Comparison of ENCODE assay signal across 14 mouse cellular contexts in genomic region chr11:95516491-95516911, GRCm38 (mm10). TPM values are rescaled to one million over a fixed set of nuclear protein-coding genes. Genes with fewer than 3 reads are reported as not detected.
DNase-seq lines count a peak whose midpoint lies in the region; ATAC-seq and TF ChIP-seq lines count a peak whose summit lies in the region.
"Had no signal": no experiment of that assay in that cellular context is flagged by ENCODE, and none has a peak within 500 bp of the region (broad histone marks: within the 10 kb centered on the region; RNA-seq: fewer than 3 reads in every experiment).

No protein-coding gene starts in this region.

- TF ChIP-seq CTCF in gastrocnemius, adult 2 months (IDR thresholded peaks at IDR 0.05) = no peak

- H3K27ac ChIP-seq in neural tube, embryonic 15.5 days (replicated peaks) = no peak overlapping the region
- peak overlapping the region; percentile 71 for H3K27ac ChIP-seq in forebrain, embryonic 16.5 days (ENCODE audit: low read length)
- no peak overlapping the region for H3K27ac ChIP-seq in neural tube, embryonic 13.5 days (replicated peaks)
- no peak overlapping the region for H3K27ac ChIP-seq in gastrocnemius, adult 2 months
- H3K27ac ChIP-seq: macrophage had no signal

- ATAC-seq in neural tube, embryonic 15.5 days (ENCODE audit: low FRiP score) = no peak
- ATAC-seq in forebrain, embryonic 16.5 days = no peak
- ATAC-seq in neural tube, embryonic 13.5 days (ENCODE audit: low read depth) = no peak

- DNase-seq in cerebellum, postnatal 10 days = peak; percentile 49 to 64
- DNase-seq in cerebellum, adult 18-20 months = no peak
- peak; percentile 70 for DNase-seq in neural tube, embryonic 10.5 days (ENCODE audit: extremely low spot score, low spot score)
- no peak for DNase-seq in gastrocnemius, adult 2 months
- no peak for DNase-seq in urinary bladder, postnatal 10 days (ENCODE audit: low spot score)
- DNase-seq: adrenal gland, adult 2 months; gastrocnemius, postnatal 25 days; spleen, adult 18-20 months; thymus, adult 18-20 months had no signal

- H3K4me3 ChIP-seq in neural tube, embryonic 15.5 days (replicated peaks) = no peak overlapping the region
- no peak overlapping the region for H3K4me3 ChIP-seq in forebrain, embryonic 16.5 days (replicated peaks; ENCODE audit: low read length)
- no peak overlapping the region for H3K4me3 ChIP-seq in neural tube, embryonic 13.5 days
- H3K4me3 ChIP-seq in gastrocnemius, adult 2 months = no peak overlapping the region

- no peaks in the 10 kb centered on the region for H3K36me3 ChIP-seq in neural tube, embryonic 15.5 days
- no peaks in the 10 kb centered on the region for H3K36me3 ChIP-seq in forebrain, embryonic 16.5 days (ENCODE audit: control insufficient read depth, insufficient read depth)
- H3K36me3 ChIP-seq in neural tube, embryonic 13.5 days = no peaks in the 10 kb centered on the region

- 5% methylated on average over 5 of the region's 5 CpGs for WGBS in neural tube, embryonic 15.5 days
- WGBS in forebrain, embryonic 16.5 days = 4% methylated on average over 5 of the region's 5 CpGs
- WGBS in neural tube, embryonic 13.5 days = 4% methylated on average over 5 of the region's 5 CpGs

- no peak overlapping the region for H3K4me2 ChIP-seq in neural tube, embryonic 15.5 days
- H3K4me2 ChIP-seq in forebrain, embryonic 16.5 days (ENCODE audit: low read length) = no peak overlapping the region
- no peak overlapping the region for H3K4me2 ChIP-seq in neural tube, embryonic 13.5 days

- no peak overlapping the region for H3K9ac ChIP-seq in neural tube, embryonic 15.5 days (replicated peaks)
- H3K9ac ChIP-seq in forebrain, embryonic 16.5 days (replicated peaks; ENCODE audit: low read depth, low read length) = no peak overlapping the region; the same call in 1 of the 2 replicates
- H3K9ac ChIP-seq in neural tube, embryonic 13.5 days = peak overlapping the region; percentile 44; the same call in 1 of the 2 replicates

- intact Hi-C loops in gastrocnemius, adult 2 months (cut with DNase I) = no loop called here

- H3K27me3 ChIP-seq in neural tube, embryonic 15.5 days (replicated peaks) = peaks cover 48% of the 10 kb centered on the region
- H3K27me3 ChIP-seq in forebrain, embryonic 16.5 days (replicated peaks; ENCODE audit: control insufficient read depth, insufficient read depth, low read length) = peaks cover 21% of the 10 kb centered on the region
- H3K27me3 ChIP-seq in neural tube, embryonic 13.5 days = peaks cover 47% of the 10 kb centered on the region

- no peaks in the 10 kb centered on the region for H3K9me3 ChIP-seq in neural tube, embryonic 15.5 days (replicated peaks)
- no peaks in the 10 kb centered on the region for H3K9me3 ChIP-seq in forebrain, embryonic 16.5 days (ENCODE audit: control insufficient read depth, low read length)
- no peaks in the 10 kb centered on the region for H3K9me3 ChIP-seq in neural tube, embryonic 13.5 days

- H3K4me1 ChIP-seq in neural tube, embryonic 15.5 days = peaks cover 48% of the 10 kb centered on the region
- peaks cover 50% of the 10 kb centered on the region for H3K4me1 ChIP-seq in forebrain, embryonic 16.5 days (replicated peaks; ENCODE audit: control insufficient read depth, insufficient read depth, low read length)
- H3K4me1 ChIP-seq in neural tube, embryonic 13.5 days (replicated peaks) = peaks cover 64% of the 10 kb centered on the region

RNA-seq across cellular contexts. Expression of gene Nxph3, which starts 2.1 kb away (rescaled TPM):
- 1.8 and 2.0 TPM in 2 replicates for polyA plus RNA-seq in neural tube, embryonic 15.5 days (2015; fragmentation: Nextera tagmentation; extraction: Ambion mirVana)
- polyA plus RNA-seq in forebrain, embryonic 16.5 days (2015; fragmentation: Nextera tagmentation; extraction: Ambion mirVana) = 7.5 and 7.6 TPM in 2 replicates
- 0.74 and 0.79 TPM in 2 replicates for polyA plus RNA-seq in neural tube, embryonic 13.5 days (2015; fragmentation: Nextera tagmentation; extraction: Ambion mirVana)
- total RNA-seq in gastrocnemius, adult 2 months (2021) = under 1 TPM; 0.20 to 0.23 TPM
- total RNA-seq: liver, adult 2 months had no signal
- polyA plus RNA-seq: macrophage had no signal

Comparison
In these comparisons a context has a peak if more than half of its experiments do, and no peak if none do; other contexts are left out.
1. DNase-seq: peak in cerebellum, postnatal 10 days (2 of 2) and neural tube, embryonic 10.5 days (single experiment); none in cerebellum, adult 18-20 months (0 of 2), gastrocnemius, adult 2 months (single experiment) and urinary bladder, postnatal 10 days (single experiment).